Mouse (Mus musculus) layer of hippocampus, adult 8-10 months (tissue): ENCODE measurements around the gene Rap1gap2. TPM values are rescaled to one million over a fixed set of nuclear protein-coding genes. Genes with fewer than 3 reads are reported as not detected.
A peak's percentile ranks its signal among the peaks of the same experiment; 100 is the strongest.

Source experiments
- DNase-seq, 2 experiments: peaks; one replicate each; pipeline ENCODE4 v3.0.0; 2022; ENCODE audit warnings: low spot score in 2 of 2
- total RNA-seq, 4 experiments: library from RNA; stranded (reverse); gene quantifications; 2 replicates each; pipeline ENCODE4 v1.2.4; 2022

The Rap1gap2 gene
- total RNA-seq, 4 experiments from 2014 or later = 115 to 147 (median 127) TPM

DNA sequence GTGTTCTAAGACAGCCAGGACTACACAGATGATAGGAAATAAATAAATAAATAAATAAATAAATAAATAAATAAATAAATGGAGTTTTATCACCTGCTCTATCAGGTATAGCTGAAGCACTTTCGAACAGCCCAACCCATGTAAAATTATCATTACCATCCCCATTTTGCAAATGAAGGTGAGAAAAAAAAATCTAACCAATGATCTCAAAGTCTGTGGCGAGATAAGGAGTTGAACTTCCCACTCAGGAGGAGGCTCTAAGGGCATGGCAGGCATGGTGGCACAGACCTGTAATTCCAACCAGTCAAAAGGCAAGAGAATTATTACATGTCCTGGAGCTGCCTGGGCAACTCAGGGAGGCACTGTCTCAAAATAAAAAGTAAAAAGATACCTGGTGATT, 65.2 kb downstream of the Rap1gap2 start:
- DNase-seq = no peak

DNA sequence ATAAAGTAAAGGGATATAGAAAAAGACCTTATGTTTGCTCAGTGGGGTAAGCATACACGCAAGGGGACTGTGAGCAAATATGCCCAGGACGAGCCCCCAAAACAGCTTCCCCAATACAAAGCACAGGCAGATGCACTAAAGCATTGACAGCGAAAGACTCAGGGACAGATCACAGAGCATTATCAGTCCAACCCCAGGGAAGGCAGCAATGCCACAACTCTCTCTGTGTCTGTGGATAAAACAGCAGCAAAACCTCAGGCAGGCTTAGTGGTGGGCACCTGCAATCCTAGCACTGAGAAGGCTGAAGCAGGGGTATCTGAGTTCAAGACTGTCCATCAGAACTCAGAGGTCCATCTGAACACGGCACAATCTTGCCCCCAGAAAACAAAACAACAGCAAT, 73.4 kb downstream of the Rap1gap2 start:
- no peak for DNase-seq

DNA sequence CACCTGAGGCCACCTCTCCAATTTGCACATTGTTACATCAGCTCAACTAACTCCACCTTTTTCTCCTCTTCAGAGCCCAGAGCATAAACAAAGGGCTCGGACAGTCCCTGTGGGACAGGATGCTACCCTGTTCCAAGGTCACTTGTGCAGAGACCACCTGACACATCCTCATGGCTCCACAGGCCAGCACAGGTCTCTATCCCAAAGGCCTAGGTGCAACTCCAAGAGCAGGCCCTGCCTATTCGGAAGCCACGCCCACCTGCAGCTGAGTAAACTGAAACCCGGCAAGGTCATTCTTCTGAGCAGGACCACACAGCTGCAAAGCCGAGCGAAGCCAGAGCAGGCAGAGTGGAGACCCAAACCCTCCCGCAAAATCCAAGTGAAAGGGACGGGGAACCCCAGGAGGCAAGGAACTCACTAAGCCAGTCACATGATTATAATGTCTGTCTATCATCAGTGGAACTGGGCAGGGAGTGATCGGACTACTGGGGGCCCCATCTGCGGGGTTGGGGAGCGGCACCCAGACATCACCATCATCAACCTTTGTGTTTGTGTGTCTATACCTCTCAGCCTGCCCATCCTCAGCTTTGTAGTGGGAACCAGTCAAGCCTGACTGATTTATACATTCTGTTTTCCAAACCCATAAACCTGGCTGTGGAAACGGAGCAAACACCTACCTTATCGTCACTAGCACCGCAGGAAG, 74.4 kb downstream of the Rap1gap2 start:
- no peak for DNase-seq

DNA sequence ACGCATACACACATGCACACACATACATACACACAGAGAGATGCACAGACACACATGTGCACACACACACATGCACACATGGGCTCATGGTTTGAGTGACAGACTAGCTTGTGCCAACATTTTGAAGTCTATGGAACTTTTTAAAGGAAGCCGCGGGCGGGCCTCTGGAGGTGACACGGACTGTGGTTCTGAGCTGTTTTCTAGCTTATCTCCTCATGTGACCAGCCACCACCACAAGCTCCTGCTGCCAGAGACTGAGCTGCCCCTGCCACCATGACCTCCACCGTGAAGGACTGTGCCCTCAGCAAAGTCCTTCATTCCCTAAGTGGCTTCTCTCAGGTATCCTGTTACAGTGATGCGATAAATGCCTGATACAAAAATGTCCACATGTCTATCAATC, 76.3 kb downstream of the Rap1gap2 start:
- DNase-seq = no peak

DNA sequence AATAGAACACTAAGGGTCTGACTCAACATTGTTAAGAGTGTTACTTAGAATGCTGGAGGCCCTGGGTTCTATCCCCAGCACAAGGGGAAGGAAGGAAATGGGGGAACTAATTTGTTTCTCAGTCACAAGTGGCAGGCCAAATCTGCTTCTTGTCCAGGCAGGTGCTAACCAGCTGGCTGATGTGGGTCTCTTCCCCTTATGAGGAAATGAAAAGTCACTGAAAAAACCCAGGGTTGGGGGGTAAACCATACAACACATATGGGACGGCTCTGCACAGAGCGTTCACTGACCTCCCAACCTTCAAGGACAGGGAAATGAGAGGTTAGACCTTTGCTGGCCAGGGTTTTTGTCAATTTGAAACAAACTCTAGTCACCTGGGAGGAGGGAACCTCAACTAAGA, 77.7 kb downstream of the Rap1gap2 start:
- DNase-seq = no peak

DNA sequence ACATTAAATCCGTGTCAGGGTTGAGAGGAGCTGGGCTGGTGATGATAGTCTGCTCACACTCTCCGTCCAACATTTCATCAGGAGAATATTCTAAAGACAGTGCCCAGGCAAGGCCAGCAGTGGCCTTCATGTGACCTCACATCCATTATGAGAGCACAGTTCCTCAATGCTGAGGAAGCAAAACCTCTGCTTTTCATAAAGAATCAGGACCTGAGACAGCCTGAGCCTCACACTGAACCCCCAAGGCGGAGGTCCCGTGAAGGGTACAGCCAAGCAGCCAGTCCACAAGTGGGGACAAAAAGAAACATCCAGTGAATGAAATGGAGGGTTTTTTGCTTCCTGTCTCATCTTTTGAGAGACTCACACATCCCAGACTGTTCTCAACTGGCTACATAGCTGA, 78.3 kb downstream of the Rap1gap2 start:
- DNase-seq = no peak

DNA sequence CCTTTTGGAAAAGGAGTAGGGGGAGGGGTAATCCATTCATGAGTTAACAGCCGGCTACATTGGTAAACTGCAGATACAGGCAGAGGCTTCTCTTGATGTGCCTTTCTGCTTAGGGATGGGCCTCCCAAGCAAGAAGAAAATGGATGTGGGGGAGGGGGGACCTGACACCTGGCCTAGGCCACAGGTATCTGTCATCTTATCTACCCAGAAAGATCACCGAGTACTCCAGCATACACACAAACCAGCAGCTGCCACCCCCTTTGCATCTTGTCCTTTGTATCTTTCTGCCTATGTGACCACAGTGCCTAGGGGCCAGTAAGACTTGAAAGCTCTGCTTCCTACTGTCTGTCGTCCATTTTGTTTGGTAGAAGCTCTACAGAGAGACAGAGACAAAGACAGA, 79.0 kb downstream of the Rap1gap2 start:
- no peak for DNase-seq

DNA sequence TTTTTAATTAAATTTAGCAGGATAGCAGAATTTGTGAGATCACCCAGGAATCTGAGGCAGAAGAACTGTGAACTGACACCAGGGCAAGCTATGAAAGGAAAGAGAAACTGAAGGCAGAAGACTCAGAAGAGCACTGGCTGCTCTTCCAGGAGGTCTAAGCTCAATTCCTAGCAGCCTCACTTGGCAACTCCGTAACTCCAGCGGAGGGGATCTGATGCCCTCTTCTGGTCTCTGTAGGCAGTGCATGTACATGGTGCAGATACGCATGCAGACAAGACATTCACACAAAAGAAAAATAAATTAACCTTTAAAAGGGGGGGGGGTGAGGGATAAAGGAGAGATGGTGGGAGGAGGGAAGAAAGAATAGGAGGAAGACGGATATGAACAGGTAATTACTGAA, 80.9 kb downstream of the Rap1gap2 start:
- DNase-seq = no peak

DNA sequence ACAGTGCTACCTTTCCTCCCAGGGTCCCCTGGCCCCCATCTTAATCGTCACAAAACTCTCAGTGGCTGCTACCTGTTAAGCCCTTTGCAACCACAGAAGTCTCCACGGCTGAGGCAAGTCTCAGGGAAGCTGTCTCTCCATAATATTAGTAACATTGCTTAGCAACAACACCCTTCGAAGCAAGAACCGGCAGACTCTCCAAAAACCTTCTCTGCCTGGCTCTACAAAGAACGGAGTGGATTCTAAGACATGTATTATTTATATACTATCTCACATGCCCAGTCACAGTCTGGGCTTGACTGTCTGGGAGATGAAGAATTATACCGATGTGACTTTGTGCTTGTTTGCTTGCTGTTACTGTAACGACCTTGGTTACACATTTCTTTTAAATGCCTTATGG, 83.2 kb downstream of the Rap1gap2 start:
- DNase-seq = no peak

DNA sequence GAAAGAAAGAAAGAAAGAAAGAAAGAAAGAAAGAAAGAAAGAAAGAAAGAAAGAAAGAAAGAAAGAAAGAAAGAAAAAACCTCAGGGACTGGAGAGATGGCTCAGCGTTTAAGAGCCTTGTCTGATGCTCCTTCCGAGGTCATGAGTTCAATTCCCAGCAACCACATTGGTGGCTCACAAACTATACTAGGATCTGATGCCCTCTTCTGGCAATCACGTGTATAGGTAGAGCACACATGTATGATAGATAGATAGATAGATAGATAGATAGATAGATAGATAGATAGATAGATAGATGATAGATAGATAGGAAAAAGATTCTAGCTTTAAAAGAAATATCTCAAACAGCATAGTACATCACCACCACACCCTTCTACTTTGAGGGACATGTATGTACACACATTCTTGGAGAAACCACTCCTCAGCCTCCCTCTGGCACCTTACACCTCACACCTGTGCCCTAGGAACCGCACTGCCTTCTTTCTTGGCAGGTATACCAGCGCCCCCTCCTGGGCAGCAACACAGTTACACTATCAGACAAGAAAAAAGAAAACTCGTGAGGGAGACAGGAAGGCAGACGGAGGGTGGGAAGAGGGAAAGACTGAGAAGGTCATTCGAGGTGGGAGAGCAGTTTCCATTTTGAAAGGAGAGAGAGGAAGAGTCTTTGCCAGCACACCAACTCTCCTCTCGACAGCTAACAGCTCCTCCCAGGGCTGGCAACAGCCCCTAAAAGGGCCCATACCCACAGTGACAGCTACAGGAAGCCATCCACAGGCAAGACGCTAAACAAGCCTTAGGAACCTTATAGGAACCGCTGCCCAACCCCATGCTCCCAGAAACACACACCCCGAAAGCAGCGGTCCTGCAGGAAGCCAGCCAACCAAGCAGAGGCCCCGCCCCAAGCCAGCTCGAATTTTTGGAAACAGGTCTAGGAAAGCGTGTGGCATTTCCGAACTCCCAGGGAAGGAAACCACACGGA, 84.2 kb downstream of the Rap1gap2 start:
- no peak for DNase-seq

DNA sequence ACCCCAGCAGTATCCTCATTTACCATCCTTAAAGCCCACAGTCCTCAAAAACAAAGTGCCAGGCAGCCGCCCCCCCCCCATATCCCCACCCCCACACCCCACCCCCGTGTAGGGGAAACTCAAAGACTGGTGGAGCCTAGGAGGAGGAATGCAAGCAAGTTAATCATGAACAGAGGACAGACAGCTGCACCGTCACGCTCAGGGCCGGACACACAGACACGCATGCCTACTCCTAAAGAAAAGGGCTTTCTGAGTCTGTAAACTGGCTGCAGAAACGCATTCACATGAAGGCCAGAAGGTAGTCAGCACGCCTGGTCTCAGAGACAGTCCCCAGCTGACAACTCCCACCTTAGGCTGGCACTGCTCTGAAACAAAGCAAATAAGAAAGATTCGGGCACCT, 85.1 kb downstream of the Rap1gap2 start:
- no peak for DNase-seq

DNA sequence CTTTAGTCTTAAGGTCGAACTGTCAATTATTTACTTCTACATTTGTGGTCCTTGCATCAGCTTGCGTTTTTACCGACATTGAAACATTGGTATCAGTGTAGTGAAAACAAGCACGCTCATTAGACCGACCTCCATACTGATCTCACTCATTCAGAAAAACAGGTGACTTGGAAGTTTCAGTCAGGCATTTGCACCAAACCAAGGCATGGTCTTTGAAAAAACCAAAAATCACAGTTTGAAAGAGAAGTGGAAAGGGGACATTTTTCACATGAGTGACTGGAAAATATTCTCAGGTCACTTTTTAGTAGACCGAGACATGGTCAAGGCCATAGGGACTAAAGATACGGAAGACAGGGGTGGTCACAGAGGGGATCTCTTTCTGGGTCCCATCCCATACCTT, 85.5 kb downstream of the Rap1gap2 start:
- no peak for DNase-seq

DNA sequence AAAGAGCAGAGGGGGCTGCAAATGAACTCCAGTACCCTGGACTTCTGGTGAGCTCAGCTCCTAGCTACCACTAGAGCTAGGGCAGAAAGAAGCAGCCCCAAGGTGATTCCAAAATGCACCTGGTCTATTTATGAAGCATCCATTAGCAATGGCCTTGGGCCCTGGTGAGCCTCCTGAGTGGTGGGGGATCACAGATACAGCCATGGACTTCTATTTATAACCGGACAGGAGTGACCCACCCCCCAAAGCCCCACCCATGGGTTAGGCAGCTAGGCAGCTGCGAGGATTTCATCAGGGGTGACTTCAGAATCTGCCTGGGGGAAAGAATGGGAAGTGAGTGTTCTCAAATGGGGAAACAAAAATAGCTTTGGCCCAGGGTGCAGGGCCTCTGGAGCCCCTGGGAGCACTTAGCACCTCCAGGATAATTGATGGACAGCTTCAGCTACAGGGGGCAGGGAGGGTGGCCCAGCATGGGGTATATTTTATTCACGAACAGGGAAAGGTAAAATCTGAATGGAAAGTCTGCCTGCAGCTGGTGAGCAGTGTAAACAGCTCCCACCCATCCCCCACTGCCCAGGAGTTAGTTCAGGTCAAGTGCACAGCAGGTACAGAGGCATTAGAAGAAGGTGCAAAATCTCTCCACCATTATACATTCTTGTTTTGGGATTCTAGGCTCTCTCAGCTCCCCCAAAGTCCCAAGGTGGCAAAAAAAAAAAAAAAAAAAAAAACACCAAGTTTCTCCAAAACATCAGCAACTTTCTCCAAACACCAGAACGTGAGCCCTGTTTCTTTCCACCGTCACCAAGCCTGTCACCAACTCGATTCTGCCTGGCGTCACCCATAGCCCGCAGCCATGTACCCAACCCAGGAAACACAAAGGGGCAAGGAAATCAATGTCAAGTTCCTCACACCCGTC, 86.4 kb downstream of the Rap1gap2 start:
- no peak for DNase-seq

DNA sequence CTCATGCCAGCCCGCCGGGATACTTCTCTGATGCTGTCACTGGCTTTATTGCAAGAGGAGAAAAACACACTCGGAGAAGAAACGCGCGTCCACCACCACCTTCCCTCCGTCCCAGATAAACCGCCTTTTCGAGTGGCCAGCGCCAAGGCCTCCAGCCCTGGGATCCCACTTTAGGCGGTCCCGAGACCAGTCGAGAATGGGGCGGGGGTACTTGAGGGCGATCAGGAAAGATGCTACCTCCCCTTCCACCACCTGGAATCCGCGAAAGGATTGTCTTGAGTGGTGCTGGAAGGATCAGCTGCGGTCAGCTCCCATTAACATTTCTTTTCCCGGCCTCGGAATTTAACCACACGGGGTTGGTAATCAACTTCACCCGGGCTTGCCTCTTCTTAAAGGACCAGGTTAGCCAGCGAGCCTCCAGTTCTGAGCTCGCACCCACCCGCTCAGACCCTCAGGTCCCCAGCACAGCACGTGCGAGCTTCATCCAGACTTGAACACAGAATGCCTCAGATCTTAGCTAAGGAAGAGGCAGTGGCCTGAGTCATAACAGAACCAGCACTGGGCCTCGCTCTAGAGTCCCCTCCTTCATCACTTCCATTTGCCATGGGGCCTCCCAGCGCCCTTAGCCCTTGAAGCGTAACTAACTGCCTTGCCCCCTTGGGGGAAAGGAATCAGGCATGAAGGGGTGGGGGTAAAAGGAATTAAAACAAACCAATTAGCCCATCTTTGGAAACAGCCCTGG, 87.3 kb downstream of the Rap1gap2 start:
- no peak for DNase-seq

DNA sequence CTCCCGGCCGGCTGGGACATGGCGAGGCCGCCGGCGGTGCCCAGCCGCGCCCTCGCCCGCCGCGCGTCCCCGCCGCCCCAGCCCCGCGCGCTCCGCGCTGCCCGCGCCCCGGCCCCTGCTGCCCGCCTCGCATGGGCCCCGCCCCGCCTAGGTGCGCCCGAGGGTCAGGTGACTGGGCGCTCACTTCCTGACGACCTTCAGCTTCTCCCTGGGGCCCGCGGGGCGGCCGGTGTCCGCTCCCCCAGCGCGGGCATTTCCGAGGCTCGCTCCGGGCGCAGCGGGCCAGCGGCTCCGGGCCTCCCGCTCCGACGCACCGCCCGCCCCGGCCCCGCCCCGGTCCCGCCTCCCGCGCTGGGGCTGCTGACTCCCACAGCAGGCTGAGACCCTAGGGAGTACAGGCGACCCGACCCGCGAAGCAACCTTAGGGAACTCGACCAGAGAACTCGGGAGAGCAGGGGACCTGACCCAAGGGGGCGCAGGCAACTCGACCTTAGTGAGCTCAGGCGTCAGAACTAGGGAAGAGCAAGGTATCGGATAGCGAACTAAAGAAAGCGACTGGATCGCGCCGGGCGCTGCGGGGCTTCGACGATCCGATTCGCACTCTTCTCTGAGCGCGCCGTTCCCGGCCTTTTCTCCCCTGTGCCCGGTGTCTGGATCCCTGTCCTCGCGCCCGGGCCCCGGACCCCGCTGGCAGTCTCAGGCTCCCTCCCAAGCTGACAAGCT, 88.1 kb downstream of the Rap1gap2 start:
- peak in 1 of 2 experiments; percentile 26 for DNase-seq

DNA sequence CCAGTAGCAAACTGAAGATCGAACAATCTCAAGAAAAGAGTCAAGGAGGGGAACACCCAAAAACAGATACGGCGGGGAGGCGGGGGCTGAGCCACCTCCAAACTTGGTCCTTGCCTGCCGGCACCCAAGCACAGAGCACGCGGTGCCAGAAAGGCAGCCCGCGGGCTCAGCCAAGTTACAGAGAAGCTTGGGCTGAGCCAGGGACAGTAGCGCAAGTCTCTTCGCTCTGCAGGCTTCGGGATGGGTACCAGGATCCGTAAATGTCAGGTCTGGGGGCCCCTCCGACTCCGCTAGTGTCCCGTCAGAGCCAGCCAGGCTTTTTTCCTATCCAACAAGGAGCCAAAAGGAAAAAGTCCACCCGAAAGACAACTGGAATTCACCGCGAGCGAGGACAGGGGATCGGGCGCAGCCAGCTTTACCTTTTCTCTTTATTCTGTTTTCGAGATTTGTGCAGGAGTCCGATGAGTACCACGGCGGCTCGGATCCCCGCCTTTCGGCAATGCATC, 88.7 kb downstream of the Rap1gap2 start:
- DNase-seq = no peak

DNA sequence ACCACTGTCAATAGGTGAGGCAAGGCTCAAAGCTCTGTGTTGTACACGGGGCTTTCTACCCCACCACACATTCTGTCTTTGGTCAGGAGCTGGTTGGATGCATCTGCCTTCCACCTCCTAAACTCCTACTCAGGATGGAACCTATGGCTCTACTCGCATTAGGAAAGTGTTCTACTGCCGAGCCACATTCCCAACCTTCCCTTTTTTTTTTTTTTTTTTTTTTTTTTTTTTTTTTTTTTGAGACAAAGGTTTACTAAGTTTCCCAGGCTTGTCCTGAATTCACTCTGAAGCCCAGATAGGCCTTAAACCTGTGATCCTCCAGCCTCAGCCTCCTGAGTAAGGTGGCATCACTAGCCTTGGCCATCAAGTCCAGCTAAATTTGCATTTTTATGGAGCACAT, 90.5 kb downstream of the Rap1gap2 start:
- DNase-seq = no peak

DNA sequence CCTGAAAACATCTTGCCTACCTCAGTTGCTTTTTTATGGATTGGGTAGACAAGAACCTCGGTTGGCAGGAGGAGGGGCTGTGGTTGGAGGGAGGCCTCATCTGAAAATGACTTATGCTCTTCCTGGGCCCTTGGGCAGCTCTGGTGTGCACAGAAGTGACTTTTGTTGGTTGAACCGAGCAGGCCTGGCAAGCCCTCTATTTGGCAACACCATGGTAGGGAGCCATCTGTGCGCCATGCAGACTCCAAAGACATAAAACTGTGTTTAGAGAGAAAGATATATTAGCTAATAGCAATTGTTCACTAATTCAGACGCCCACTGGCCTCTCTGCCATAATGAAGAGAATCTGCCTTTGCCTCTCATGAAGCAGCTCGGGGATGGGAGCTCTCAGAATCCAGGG, 94.6 kb downstream of the Rap1gap2 start:
- DNase-seq = peak; percentile 75 to 82

DNA sequence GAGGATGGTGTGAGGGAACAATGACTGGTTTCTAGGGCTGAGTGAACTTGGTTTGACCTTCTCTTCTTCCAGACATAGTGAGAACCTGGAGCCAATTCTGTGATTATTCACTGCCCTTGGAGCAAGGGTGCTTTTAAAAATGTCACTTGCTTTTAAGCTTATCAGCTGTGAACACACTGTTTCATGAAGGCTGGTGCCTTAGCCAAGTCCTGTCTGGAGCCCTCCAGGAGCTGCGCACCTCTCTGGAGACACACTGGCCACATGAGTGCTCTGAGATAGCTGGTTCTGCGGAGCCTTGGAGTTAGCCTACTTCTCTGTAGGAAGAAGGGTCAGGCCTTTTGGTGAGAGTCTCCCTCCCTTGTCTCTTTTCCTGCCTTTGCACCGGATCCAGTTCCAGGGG, 95.7 kb downstream of the Rap1gap2 start:
- DNase-seq = no peak

DNA sequence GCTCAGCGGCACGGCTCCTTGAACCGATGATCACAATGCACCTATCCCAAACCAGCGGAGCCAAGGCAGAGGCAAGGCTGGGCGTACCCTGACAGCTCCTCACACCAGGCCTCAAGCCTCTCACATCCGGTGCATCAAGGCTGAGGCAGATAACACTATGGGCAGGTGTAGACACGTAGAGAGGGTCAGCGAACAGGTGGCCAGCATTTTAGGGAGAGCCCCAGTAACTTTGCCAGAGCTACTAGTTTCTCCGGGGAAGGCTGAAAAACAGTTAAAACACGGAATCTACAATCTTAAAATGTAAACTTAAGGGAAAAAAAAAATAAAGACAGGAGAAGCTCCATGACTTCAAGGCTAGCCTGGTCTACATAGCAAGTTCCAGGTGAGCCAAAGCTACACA, 98.1 kb downstream of the Rap1gap2 start:
- no peak for DNase-seq
